Mouse (Mus musculus) brain, embryonic 14.5 days (tissue): ENCODE results near the gene Ubxn4.
"Not testable (repeated sequence)": the region's sequence is repeated elsewhere in the genome, so short reads cannot be mapped to it uniquely, and the experiment has no call there.

Source experiments
- CTCF ChIP-seq: fragments of 200-500 bp; IDR thresholded peaks from 2 replicates; pipeline ENCODE4 v1.5.1; 2012; ENCODE audit warnings: inconsistent platforms, mild to moderate bottlenecking, moderate library complexity, borderline replicate concordance; ENCODE audit not compliant: insufficient read depth, insufficient read length; ENCODE audit errors: extremely low read depth
- POLR2A ChIP-seq: fragments of 200-500 bp; IDR thresholded peaks from 2 replicates; pipeline ENCODE4 v1.6.1; 2012; ENCODE audit warnings: mild to moderate bottlenecking, inconsistent platforms, borderline replicate concordance; ENCODE audit not compliant: poor library complexity, insufficient read depth, insufficient read length, severe bottlenecking; ENCODE audit errors: extremely low read depth

- not testable (repeated sequence) for TF ChIP-seq POLR2A, CTCF
These were observed 23.3 kb downstream of the Ubxn4 start for GRCm38 (mm10) chr1:128267061-128267460.
